Mouse (Mus musculus): Measurements from ENCODE around the gene Fpgs. TPM values are rescaled to one million over a fixed set of nuclear protein-coding genes. Genes with fewer than 3 reads are reported as not detected.

Fpgs gene
- polyA plus RNA-seq, 1 experiment from 2014 or later: 31.6 TPM

DNA sequence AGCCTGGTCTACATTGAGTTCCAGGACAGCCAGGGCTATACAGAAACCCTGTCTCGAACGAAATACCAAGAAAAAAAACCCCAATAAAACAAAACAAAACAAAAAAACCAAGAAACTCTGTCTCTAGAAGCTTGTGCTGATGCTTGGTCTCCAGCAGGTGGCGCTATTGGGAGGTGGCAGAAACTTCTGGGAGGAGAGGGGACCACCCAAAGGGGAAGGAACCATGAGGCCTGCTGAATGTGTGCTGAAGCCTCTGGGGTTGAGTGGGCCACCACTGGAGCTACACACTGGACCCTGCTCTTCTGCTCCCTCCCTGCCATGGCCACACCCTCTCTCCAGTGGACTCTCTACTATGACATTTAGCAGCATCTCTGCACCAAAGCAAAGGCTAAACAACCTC, 4.7 kb upstream of the Fpgs start:
- Histone ChIP-seq H3K36me3 (peaks cover 80% of the 10 kb centered on the region), H3K27me3 (ENCODE audit: low read depth, poor library complexity, severe bottlenecking) (no peaks in the 10 kb centered on the region), H3K27ac (no peak overlapping the region), H3K4me1 (peaks cover 18% of the 10 kb centered on the region), H3K4me3 (no peak overlapping the region), H3K9me3 (replicated peaks) (no peaks in the 10 kb centered on the region)
- DNase-seq (ENCODE audit: low spot score): peak; percentile 87
- WGBS: 49% methylated on average over 3 of the region's 3 CpGs

DNA sequence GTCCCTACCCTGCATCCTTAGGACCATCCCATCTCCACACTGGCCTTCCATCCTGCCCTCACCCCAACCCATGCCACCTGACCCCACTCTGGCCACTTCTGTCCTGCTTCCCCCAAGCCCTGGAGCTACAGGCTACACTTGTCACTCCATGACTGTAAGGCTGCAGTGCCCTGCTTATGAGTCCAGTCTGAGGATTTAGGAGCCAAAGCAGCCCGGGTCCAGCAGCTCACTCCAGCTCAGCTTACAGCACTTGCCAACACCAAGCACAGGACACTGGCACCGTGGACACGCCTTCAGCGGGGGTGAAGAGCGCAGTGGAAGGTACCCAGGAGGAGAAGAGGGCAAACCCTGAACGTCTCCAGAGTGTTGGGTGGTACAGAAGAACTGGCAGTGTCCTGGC, 3.0 kb upstream of the Fpgs start:
- no peaks in the 10 kb centered on the region for H3K27me3 ChIP-seq (ENCODE audit: low read depth, poor library complexity, severe bottlenecking)
- 97% methylated on average over 6 of the region's 6 CpGs for WGBS
- peaks cover 96% of the 10 kb centered on the region for H3K36me3 ChIP-seq
- H3K9me3 ChIP-seq (replicated peaks): no peaks in the 10 kb centered on the region
- no peak overlapping the region for H3K4me3 ChIP-seq
- DNase-seq (ENCODE audit: low spot score): no peak
- H3K4me1 ChIP-seq: peaks cover 10% of the 10 kb centered on the region
- H3K27ac ChIP-seq: no peak overlapping the region

DNA sequence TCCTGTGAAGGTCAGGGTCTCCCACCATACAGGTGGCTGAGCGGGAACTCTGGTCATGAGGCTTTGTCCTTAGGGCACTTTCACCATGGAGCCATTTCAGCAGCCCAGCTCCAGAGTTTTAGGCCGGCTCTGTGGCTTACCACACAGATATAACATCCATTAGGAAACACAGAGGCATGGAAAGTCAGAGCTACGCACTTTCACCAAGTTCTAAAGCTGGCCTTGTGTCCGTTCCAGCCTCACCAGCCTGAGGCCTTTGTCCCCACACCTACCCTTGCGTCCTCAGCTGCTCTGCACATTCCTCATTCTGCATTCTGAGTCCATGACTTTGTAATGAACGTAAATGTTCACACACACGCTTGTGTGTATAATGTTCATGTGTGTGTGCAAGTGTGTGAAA, 1.1 kb upstream of the Fpgs start:
- DNase-seq (ENCODE audit: low spot score): no peak
- WGBS: 92% methylated on average over 7 of the region's 7 CpGs
- Histone ChIP-seq H3K4me1 (0 out of 2 replicates have a peak, but pooled peaks cover 11% of the 10 kb centered on the region), H3K9me3 (replicated peaks) (no peaks in the 10 kb centered on the region), H3K4me3 (no peak overlapping the region), H3K27me3 (ENCODE audit: low read depth, poor library complexity, severe bottlenecking) (no peaks in the 10 kb centered on the region), H3K36me3 (peaks cover 90% of the 10 kb centered on the region), H3K27ac (no peak overlapping the region)

- Histone ChIP-seq H3K36me3 (peaks cover 70% of the 10 kb centered on the region), H3K4me1 (0 out of 2 replicates have a peak, but pooled peaks cover 9% of the 10 kb centered on the region), H3K9me3 (replicated peaks) (no peaks in the 10 kb centered on the region), H3K27me3 (ENCODE audit: low read depth, poor library complexity, severe bottlenecking) (no peaks in the 10 kb centered on the region), H3K4me3 (no peak overlapping the region), H3K27ac (no peak overlapping the region)
- no peak for DNase-seq (ENCODE audit: low spot score)
- 97% methylated on average over 8 of the region's 8 CpGs for WGBS
Measured at GRCm38 (mm10) chr2:32703046-32703445, 899 bp downstream of the Fpgs start.

GRCm38 (mm10) chr2:32700966-32701743, 2.8 kb downstream of the Fpgs start:
- Histone ChIP-seq H3K4me3 (no peak overlapping the region), H3K4me1 (0 out of 2 replicates have a peak, but pooled peaks cover 9% of the 10 kb centered on the region), H3K36me3 (peaks cover 51% of the 10 kb centered on the region), H3K27me3 (ENCODE audit: low read depth, poor library complexity, severe bottlenecking) (no peaks in the 10 kb centered on the region), H3K27ac (no peak overlapping the region), H3K9me3 (replicated peaks) (no peaks in the 10 kb centered on the region)
- DNase-seq (ENCODE audit: low spot score): no peak
- 88% methylated on average over 14 of the region's 14 CpGs for WGBS

DNA sequence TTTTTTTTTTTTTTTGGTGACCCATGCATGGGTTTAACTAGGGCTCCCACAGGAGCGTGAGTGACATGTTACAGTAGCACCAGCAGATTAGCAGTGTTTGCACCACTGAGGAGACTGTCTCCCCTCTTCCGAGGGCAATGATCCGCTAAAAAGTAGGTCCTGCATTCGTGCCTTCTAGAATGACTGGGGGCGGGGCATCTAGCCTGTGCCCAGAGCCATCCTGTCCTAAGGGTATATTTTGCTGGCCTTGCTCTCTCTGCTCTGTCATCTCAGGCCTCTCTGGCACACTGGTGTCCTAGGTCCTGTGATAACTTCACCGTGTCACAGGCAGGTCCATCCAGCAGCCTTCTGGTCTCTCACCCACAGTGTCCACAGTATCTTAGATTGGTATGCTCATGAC, 4.3 kb downstream of the Fpgs start:
- no peaks in the 10 kb centered on the region for H3K27me3 ChIP-seq (ENCODE audit: low read depth, poor library complexity, severe bottlenecking)
- H3K4me1 ChIP-seq: 0 out of 2 replicates have a peak, but pooled peaks cover 9% of the 10 kb centered on the region
- H3K9me3 ChIP-seq (replicated peaks): no peaks in the 10 kb centered on the region
- DNase-seq (ENCODE audit: low spot score): no peak
- no peak overlapping the region for H3K4me3 ChIP-seq
- H3K27ac ChIP-seq: no peak overlapping the region
- peaks cover 36% of the 10 kb centered on the region for H3K36me3 ChIP-seq
- 84% methylated on average over 6 of the region's 6 CpGs for WGBS

DNA sequence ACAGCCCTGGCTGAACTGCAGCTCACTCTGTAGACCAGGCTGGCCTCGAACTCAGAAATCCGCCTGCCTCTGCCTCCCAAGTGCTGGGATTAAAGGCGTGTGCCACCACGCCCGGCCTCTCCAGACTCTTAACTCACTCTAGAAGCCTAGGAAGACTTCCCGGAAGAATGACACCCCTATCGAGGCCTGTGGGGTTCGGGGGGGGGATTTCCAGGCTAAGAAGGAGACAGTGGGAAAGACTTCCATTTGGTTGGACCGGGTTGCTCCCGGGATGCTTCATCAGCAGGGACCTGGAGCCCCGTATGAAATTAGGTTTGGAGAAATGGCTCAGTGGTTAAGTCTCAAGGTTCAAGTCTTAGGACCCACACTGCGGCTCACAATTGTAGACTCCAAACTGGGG, 9.3 kb downstream of the Fpgs start:
- DNase-seq (ENCODE audit: low spot score): no peak
- no peaks in the 10 kb centered on the region for H3K9me3 ChIP-seq (replicated peaks)
- H3K4me3 ChIP-seq: peak overlapping the region; percentile 92
- peak overlapping the region; percentile 90 for H3K27ac ChIP-seq
- H3K4me1 ChIP-seq: peaks cover 30% of the 10 kb centered on the region
- no peaks in the 10 kb centered on the region for H3K27me3 ChIP-seq (ENCODE audit: low read depth, poor library complexity, severe bottlenecking)
- WGBS: 90% methylated on average over 12 of the region's 12 CpGs
- H3K36me3 ChIP-seq: peaks cover 19% of the 10 kb centered on the region

DNA sequence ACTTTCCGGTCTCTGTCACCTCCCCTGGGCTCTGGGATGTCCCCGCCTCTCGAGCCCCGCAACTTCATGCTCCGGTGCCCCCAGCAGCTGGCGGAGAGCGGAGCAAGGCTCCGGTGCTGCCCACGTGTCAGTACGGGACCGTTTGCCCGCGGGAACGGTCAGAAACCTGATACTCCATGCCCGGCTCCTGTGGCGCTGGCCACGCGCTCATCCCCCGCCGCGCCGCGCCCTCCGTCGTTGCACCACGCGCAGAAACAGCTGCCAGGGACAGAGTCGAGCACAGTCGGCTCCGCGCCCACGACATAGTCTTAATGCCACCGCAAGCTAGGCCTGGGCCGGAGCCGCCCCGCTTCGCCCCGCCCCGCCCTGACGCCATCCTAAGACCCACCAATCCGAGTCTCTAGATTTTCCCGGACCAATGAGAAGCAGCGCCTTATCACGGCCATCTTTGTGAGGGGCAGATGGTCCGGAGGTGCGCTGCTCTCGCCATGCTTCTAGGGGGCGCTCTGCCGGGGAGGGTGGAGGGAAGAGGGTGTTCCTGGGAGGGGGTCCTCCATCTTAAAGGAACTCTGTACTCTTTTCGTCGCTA, 10.0 kb downstream of the Fpgs start:
- under 1% methylated on average over 51 of the region's 51 CpGs for WGBS

GRCm38 (mm10) chr2:32693282-32693681, 10.7 kb downstream of the Fpgs start:
- Histone ChIP-seq H3K36me3 (peaks cover 20% of the 10 kb centered on the region), H3K4me3 (peak overlapping the region; percentile 92), H3K4me1 (peaks cover 31% of the 10 kb centered on the region), H3K27ac (peak overlapping the region; percentile 90), H3K27me3 (ENCODE audit: low read depth, poor library complexity, severe bottlenecking) (no peaks in the 10 kb centered on the region), H3K9me3 (replicated peaks) (no peaks in the 10 kb centered on the region)
- DNase-seq (ENCODE audit: low spot score): no peak
- 28% methylated on average over 7 of the region's 7 CpGs for WGBS

More for the DNA sequence above, 10.0 kb downstream of the Fpgs start:
- Histone ChIP-seq H3K9me3 (replicated peaks) (no peaks in the 10 kb centered on the region), H3K36me3 (peaks cover 19% of the 10 kb centered on the region), H3K4me3 (peak overlapping the region; percentile 92), H3K27ac (peak overlapping the region; percentile 90), H3K27me3 (ENCODE audit: low read depth, poor library complexity, severe bottlenecking) (no peaks in the 10 kb centered on the region), H3K4me1 (peaks cover 31% of the 10 kb centered on the region)
- peak; percentile 96 for DNase-seq (ENCODE audit: low spot score)

GRCm38 (mm10) chr2:32692496-32692895, 11.4 kb downstream of the Fpgs start:
- Histone ChIP-seq H3K9me3 (replicated peaks) (no peaks in the 10 kb centered on the region), H3K4me3 (0 out of 2 replicates have a peak overlapping the region, but pooled peaks have one; percentile 92), H3K4me1 (peaks cover 31% of the 10 kb centered on the region), H3K27me3 (ENCODE audit: low read depth, poor library complexity, severe bottlenecking) (no peaks in the 10 kb centered on the region), H3K36me3 (peaks cover 28% of the 10 kb centered on the region), H3K27ac (no peak overlapping the region)
- DNase-seq (ENCODE audit: low spot score): no peak
- 97% methylated on average over 14 of the region's 14 CpGs for WGBS

GRCm38 (mm10) chr2:32691041-32691440, 12.9 kb downstream of the Fpgs start:
- Histone ChIP-seq H3K4me3 (no peak overlapping the region), H3K27me3 (ENCODE audit: low read depth, poor library complexity, severe bottlenecking) (no peaks in the 10 kb centered on the region), H3K36me3 (peaks cover 43% of the 10 kb centered on the region), H3K27ac (no peak overlapping the region), H3K4me1 (peaks cover 31% of the 10 kb centered on the region), H3K9me3 (replicated peaks) (no peaks in the 10 kb centered on the region)
- 88% methylated on average over 11 of the region's 11 CpGs for WGBS
- no peak for DNase-seq (ENCODE audit: low spot score)

- Histone ChIP-seq H3K27ac (0 out of 2 replicates have a peak overlapping the region, but pooled peaks have one; percentile 0), H3K27me3 (ENCODE audit: low read depth, poor library complexity, severe bottlenecking) (no peaks in the 10 kb centered on the region), H3K36me3 (peaks cover 59% of the 10 kb centered on the region), H3K4me3 (no peak overlapping the region), H3K4me1 (peaks cover 31% of the 10 kb centered on the region), H3K9me3 (replicated peaks) (no peaks in the 10 kb centered on the region)
- peak; percentile 96 for DNase-seq (ENCODE audit: low spot score)
- WGBS: 20% methylated on average over 5 of the region's 5 CpGs
Measured at GRCm38 (mm10) chr2:32689420-32689819, 14.5 kb downstream of the Fpgs start.

GRCm38 (mm10) chr2:32687562-32687961, 16.4 kb downstream of the Fpgs start:
- WGBS: 94% methylated on average over 8 of the region's 8 CpGs
- no peak for DNase-seq (ENCODE audit: low spot score)
- H3K36me3 ChIP-seq: peaks cover 76% of the 10 kb centered on the region

More at GRCm38 (mm10) chr2:32687562-32687961, 16.4 kb downstream of the Fpgs start:
- Histone ChIP-seq H3K27ac (no peak overlapping the region), H3K27me3 (ENCODE audit: low read depth, poor library complexity, severe bottlenecking) (no peaks in the 10 kb centered on the region), H3K4me1 (peaks cover 18% of the 10 kb centered on the region), H3K9me3 (replicated peaks) (no peaks in the 10 kb centered on the region), H3K4me3 (no peak overlapping the region)

Data from limb, embryonic 10.5 days (tissue).